Mouse (Mus musculus): ENCODE results near the gene Gipc3. TPM values are rescaled to one million over a fixed set of nuclear protein-coding genes. Genes with fewer than 3 reads are reported as not detected.

Gene Gipc3
- polyA plus RNA-seq, 1 experiment from 2014 or later = 0.05 TPM

DNA sequence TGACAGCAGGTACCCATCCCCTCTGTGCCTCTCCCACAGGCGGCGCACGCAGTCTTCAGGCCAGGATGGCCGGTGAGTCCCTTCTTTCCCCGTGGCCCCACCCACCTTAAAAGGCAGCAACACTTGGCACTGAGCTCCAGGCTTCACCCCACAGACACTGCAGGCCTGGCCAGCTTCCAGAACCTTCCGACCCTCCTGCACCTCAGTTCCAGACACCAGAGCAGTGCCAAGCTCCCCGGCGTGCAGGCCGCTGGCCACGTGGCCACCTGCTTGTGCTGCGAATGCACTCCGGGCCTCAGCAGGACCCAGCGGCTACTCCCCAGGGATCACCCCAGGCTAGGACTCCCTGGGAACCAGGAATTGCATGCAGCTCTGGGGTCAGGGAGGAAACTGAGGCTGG is 29.5 kb downstream of the Gipc3 start:
- no peaks in the 10 kb centered on the region for H3K27me3 ChIP-seq (ENCODE audit: control insufficient read depth, insufficient read depth, low read length)
- H3K27ac ChIP-seq (ENCODE audit: low read depth, low read length) = no peak overlapping the region
- H3K9ac ChIP-seq (replicated peaks; ENCODE audit: low read depth, low read length) = no peak overlapping the region
- no peaks in the 10 kb centered on the region for H3K4me1 ChIP-seq (ENCODE audit: control insufficient read depth, insufficient read depth, low read length)
- no peaks in the 10 kb centered on the region for H3K9me3 ChIP-seq (ENCODE audit: control insufficient read depth, low read length)
- peaks cover 80% of the 10 kb centered on the region for H3K36me3 ChIP-seq (ENCODE audit: control insufficient read depth, insufficient read depth, low read length)
- no peak overlapping the region for H3K4me3 ChIP-seq (ENCODE audit: low read depth, low read length)
- WGBS = 95% methylated on average over 13 of the region's 13 CpGs
- no peak overlapping the region for H3K4me2 ChIP-seq (ENCODE audit: low read depth, low read length)
- ATAC-seq (ENCODE audit: low read depth) = no peak

DNA sequence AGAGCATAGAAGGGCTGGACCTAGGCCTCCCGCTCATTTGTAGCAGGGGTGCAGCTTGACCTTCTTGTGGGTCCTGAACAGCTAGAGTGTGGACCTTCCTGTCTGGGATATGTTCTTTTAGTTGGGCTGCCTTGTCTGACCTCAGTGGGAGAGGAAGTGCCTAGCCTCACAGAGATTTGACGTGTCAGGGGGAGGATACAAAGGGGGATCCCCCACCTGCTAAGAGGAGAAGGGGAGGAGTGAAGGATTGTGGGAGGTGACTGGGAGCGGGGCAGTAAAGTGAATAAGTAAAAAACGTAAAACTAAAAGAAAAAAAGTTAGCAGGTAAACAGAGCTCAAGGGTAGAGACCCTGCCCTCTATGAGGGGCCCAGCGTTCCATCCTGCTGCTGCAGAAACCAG is 33.5 kb downstream of the Gipc3 start:
- no peak overlapping the region for H3K9ac ChIP-seq (replicated peaks; ENCODE audit: low read depth, low read length)
- no peak overlapping the region for H3K4me2 ChIP-seq (ENCODE audit: low read depth, low read length)
- no peaks in the 10 kb centered on the region for H3K27me3 ChIP-seq (ENCODE audit: control insufficient read depth, insufficient read depth, low read length)
- peaks cover 80% of the 10 kb centered on the region for H3K36me3 ChIP-seq (ENCODE audit: control insufficient read depth, insufficient read depth, low read length)
- H3K4me1 ChIP-seq (ENCODE audit: control insufficient read depth, insufficient read depth, low read length) = no peaks in the 10 kb centered on the region
- ATAC-seq (ENCODE audit: low read depth) = no peak
- H3K9me3 ChIP-seq (ENCODE audit: control insufficient read depth, low read length) = no peaks in the 10 kb centered on the region
- H3K4me3 ChIP-seq (ENCODE audit: low read depth, low read length) = no peak overlapping the region
- H3K27ac ChIP-seq (ENCODE audit: low read depth, low read length) = no peak overlapping the region
- WGBS = 94% methylated on average over 5 of the region's 5 CpGs

- H3K27ac ChIP-seq (ENCODE audit: low read depth, low read length) = no peak overlapping the region
- 94% methylated on average over 21 of the region's 21 CpGs for WGBS
- H3K4me3 ChIP-seq (ENCODE audit: low read depth, low read length) = no peak overlapping the region
- no peaks in the 10 kb centered on the region for H3K9me3 ChIP-seq (ENCODE audit: control insufficient read depth, low read length)
- no peaks in the 10 kb centered on the region for H3K27me3 ChIP-seq (ENCODE audit: control insufficient read depth, insufficient read depth, low read length)
- no peak for ATAC-seq (ENCODE audit: low read depth)
- no peak overlapping the region for H3K9ac ChIP-seq (replicated peaks; ENCODE audit: low read depth, low read length)
- no peak overlapping the region for H3K4me2 ChIP-seq (ENCODE audit: low read depth, low read length)
- H3K4me1 ChIP-seq (ENCODE audit: control insufficient read depth, insufficient read depth, low read length) = no peaks in the 10 kb centered on the region
- H3K36me3 ChIP-seq (ENCODE audit: control insufficient read depth, insufficient read depth, low read length) = peaks cover 56% of the 10 kb centered on the region
Observed at GRCm38 (mm10) chr10:81306837-81307682, 36.0 kb downstream of the Gipc3 start.

DNA sequence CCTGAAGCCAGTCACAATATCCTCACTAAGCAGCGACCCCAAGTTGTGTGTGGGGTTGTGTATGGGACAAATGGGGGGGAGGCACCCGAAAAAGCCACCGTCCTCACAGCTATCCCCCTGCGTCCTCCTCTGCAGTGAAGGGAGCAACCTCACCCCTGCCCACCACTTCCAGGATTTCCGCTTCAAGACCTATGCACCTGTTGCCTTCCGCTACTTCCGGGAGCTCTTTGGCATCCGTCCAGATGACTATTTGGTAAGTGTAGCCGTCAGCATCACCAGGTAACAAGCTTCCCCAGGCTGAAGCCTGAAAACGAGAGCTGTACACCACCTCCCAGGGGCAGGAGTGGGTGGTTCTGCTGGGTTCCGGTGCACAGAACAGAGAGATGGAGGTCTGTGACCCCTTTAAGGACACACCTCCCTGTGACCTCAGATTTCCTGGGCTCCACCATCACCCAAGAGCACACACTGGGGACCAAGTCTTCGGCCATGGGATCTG is 36.8 kb downstream of the Gipc3 start:
- Histone ChIP-seq H3K36me3 (ENCODE audit: control insufficient read depth, insufficient read depth, low read length) (peaks cover 48% of the 10 kb centered on the region), H3K27me3 (ENCODE audit: control insufficient read depth, insufficient read depth, low read length) (no peaks in the 10 kb centered on the region), H3K4me3 (ENCODE audit: low read depth, low read length) (no peak overlapping the region), H3K9ac (replicated peaks; ENCODE audit: low read depth, low read length) (no peak overlapping the region), H3K9me3 (ENCODE audit: control insufficient read depth, low read length) (no peaks in the 10 kb centered on the region), H3K4me1 (ENCODE audit: control insufficient read depth, insufficient read depth, low read length) (no peaks in the 10 kb centered on the region), H3K27ac (ENCODE audit: low read depth, low read length) (no peak overlapping the region), H3K4me2 (ENCODE audit: low read depth, low read length) (no peak overlapping the region)
- no peak for ATAC-seq (ENCODE audit: low read depth)
- WGBS = 95% methylated on average over 12 of the region's 12 CpGs

DNA sequence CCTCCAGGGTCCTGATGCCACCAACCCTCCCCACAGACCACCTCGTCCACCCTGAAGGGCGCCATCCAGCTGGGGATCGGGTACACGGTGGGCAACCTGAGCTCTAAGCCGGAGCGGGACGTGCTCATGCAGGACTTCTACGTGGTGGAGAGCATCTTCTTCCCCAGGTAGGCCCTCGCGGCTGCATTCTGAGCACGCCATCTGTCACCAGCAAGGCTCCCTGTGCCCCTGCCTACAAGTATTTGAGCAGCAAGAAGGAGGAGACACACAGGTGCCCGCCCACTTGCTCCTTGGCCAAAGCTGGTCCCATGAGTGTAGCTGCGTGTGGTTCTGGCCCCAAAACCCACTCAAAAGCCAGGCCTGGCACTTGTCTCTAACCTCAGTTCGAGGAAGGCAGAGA is 37.4 kb downstream of the Gipc3 start:
- ATAC-seq (ENCODE audit: low read depth) = no peak
- Histone ChIP-seq H3K9me3 (ENCODE audit: control insufficient read depth, low read length) (no peaks in the 10 kb centered on the region), H3K36me3 (ENCODE audit: control insufficient read depth, insufficient read depth, low read length) (peaks cover 43% of the 10 kb centered on the region), H3K27me3 (ENCODE audit: control insufficient read depth, insufficient read depth, low read length) (no peaks in the 10 kb centered on the region), H3K9ac (replicated peaks; ENCODE audit: low read depth, low read length) (no peak overlapping the region), H3K27ac (ENCODE audit: low read depth, low read length) (no peak overlapping the region), H3K4me2 (ENCODE audit: low read depth, low read length) (no peak overlapping the region), H3K4me1 (ENCODE audit: control insufficient read depth, insufficient read depth, low read length) (no peaks in the 10 kb centered on the region), H3K4me3 (ENCODE audit: low read depth, low read length) (no peak overlapping the region)
- 96% methylated on average over 14 of the region's 14 CpGs for WGBS

DNA sequence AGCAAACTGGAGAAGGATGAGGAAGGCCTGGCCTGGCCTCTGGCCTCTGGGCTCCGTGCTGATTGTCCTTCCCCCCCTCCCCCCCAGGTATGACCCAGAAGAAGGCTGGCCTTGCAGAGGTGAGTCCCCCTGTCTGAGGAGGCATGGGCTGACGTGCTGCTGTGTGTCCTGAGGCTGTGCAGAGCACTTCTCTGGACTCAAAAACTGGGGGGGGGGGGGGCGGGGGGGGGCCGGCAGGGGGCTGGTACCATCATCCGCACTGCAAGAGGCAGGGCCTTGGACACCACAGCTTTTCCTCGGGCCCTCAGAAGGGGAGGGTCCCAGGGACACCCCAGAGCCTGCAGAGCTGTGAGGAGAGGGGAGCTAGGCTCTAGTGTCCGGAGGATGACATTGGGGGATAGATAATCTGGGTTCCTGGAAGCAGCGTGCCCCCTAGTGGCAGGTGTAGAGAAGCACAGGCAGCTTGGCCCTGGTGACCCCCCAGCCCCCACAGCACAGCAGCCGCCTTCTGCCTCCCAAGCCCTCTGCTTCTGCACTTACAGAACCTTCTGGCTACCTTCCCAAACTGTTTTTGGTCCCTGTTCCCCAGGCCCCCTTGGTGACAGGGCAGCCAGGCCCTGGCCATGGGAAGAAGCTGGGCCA is 38.3 kb downstream of the Gipc3 start:
- H3K9me3 ChIP-seq (ENCODE audit: control insufficient read depth, low read length) = no peaks in the 10 kb centered on the region
- no peaks in the 10 kb centered on the region for H3K4me1 ChIP-seq (ENCODE audit: control insufficient read depth, insufficient read depth, low read length)
- 17% methylated on average over 8 of the region's 9 CpGs for WGBS
- peak; percentile 45; the same call in 1 of the 2 replicates for ATAC-seq (ENCODE audit: low read depth)
- H3K9ac ChIP-seq (replicated peaks; ENCODE audit: low read depth, low read length) = no peak overlapping the region
- H3K27ac ChIP-seq (ENCODE audit: low read depth, low read length) = no peak overlapping the region
- no peak overlapping the region for H3K4me2 ChIP-seq (ENCODE audit: low read depth, low read length)
- no peaks in the 10 kb centered on the region for H3K27me3 ChIP-seq (ENCODE audit: control insufficient read depth, insufficient read depth, low read length)
- H3K36me3 ChIP-seq (ENCODE audit: control insufficient read depth, insufficient read depth, low read length) = peaks cover 34% of the 10 kb centered on the region
- no peak overlapping the region for H3K4me3 ChIP-seq (ENCODE audit: low read depth, low read length)

- ATAC-seq (ENCODE audit: low read depth) = no peak
- Histone ChIP-seq H3K4me2 (ENCODE audit: low read depth, low read length) (no peak overlapping the region), H3K27me3 (ENCODE audit: control insufficient read depth, insufficient read depth, low read length) (no peaks in the 10 kb centered on the region), H3K4me1 (ENCODE audit: control insufficient read depth, insufficient read depth, low read length) (0 out of 2 replicates have a peak, but pooled peaks cover 3% of the 10 kb centered on the region), H3K36me3 (ENCODE audit: control insufficient read depth, insufficient read depth, low read length) (peaks cover 24% of the 10 kb centered on the region), H3K27ac (ENCODE audit: low read depth, low read length) (no peak overlapping the region), H3K9ac (replicated peaks; ENCODE audit: low read depth, low read length) (no peak overlapping the region), H3K4me3 (ENCODE audit: low read depth, low read length) (no peak overlapping the region), H3K9me3 (ENCODE audit: control insufficient read depth, low read length) (no peaks in the 10 kb centered on the region)
- WGBS = 82% methylated on average over 7 of the region's 7 CpGs
Observed at GRCm38 (mm10) chr10:81303761-81304160, 39.3 kb downstream of the Gipc3 start.

DNA sequence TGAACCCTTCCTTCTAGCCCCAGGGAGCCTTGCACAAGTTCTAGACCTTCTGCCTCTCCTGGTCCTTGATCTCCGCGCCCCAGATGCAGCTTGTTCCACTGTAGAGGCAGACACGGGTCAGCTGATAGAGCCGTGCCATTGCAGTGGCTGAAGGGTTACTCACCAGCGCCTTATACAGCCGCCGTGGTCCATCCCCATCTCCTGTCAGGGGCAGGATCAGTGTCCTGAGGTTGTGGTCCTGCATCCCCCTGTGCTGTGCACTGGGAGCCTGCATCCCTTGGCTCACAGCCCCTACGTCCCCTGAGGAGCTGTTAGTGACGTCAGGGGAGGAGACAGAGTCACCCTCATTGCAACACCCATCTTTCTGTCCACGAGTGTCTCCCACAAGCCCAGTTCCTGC is 39.8 kb downstream of the Gipc3 start:
- no peak overlapping the region for H3K9ac ChIP-seq (replicated peaks; ENCODE audit: low read depth, low read length)
- H3K27me3 ChIP-seq (ENCODE audit: control insufficient read depth, insufficient read depth, low read length) = no peaks in the 10 kb centered on the region
- no peak overlapping the region for H3K27ac ChIP-seq (ENCODE audit: low read depth, low read length)
- WGBS = 77% methylated on average over 10 of the region's 10 CpGs
- no peaks in the 10 kb centered on the region for H3K9me3 ChIP-seq (ENCODE audit: control insufficient read depth, low read length)
- ATAC-seq (ENCODE audit: low read depth) = no peak
- H3K4me1 ChIP-seq (ENCODE audit: control insufficient read depth, insufficient read depth, low read length) = 0 out of 2 replicates have a peak, but pooled peaks cover 3% of the 10 kb centered on the region
- H3K4me2 ChIP-seq (ENCODE audit: low read depth, low read length) = no peak overlapping the region
- peaks cover 21% of the 10 kb centered on the region for H3K36me3 ChIP-seq (ENCODE audit: control insufficient read depth, insufficient read depth, low read length)
- H3K4me3 ChIP-seq (ENCODE audit: low read depth, low read length) = no peak overlapping the region

GRCm38 (mm10) chr10:81302781-81303218 is 40.3 kb downstream of the Gipc3 start:
- H3K9ac ChIP-seq (replicated peaks; ENCODE audit: low read depth, low read length) = no peak overlapping the region

More at GRCm38 (mm10) chr10:81302781-81303218, 40.3 kb downstream of the Gipc3 start:
- 62% methylated on average over 14 of the region's 14 CpGs for WGBS
- no peak for ATAC-seq (ENCODE audit: low read depth)
- no peak overlapping the region for H3K27ac ChIP-seq (ENCODE audit: low read depth, low read length)
- no peak overlapping the region for H3K4me2 ChIP-seq (ENCODE audit: low read depth, low read length)
- no peak overlapping the region for H3K4me3 ChIP-seq (ENCODE audit: low read depth, low read length)
- H3K36me3 ChIP-seq (ENCODE audit: control insufficient read depth, insufficient read depth, low read length) = peaks cover 17% of the 10 kb centered on the region
- no peaks in the 10 kb centered on the region for H3K9me3 ChIP-seq (ENCODE audit: control insufficient read depth, low read length)
- no peaks in the 10 kb centered on the region for H3K27me3 ChIP-seq (ENCODE audit: control insufficient read depth, insufficient read depth, low read length)
- H3K4me1 ChIP-seq (ENCODE audit: control insufficient read depth, insufficient read depth, low read length) = 0 out of 2 replicates have a peak, but pooled peaks cover 3% of the 10 kb centered on the region

Data from neural tube, embryonic 14.5 days (tissue).